Mouse (Mus musculus) right cerebral cortex, postnatal 25 days (tissue): ENCODE measurements at regions not wholly inside any gene's neighbourhood (a gene's known extent, or its start where the extent isn't known, plus 50 kb on each side); places are given as distances from the start of the nearest gene placed in this dataset.

Source experiments
- DNase-seq: peaks from one replicate; pipeline ENCODE4 v3.0.0; 2022

GRCm38 (mm10) chr10:125164671-125165070, 224.6 kb downstream of the Slc16a7 start:
- no peak for DNase-seq

DNA sequence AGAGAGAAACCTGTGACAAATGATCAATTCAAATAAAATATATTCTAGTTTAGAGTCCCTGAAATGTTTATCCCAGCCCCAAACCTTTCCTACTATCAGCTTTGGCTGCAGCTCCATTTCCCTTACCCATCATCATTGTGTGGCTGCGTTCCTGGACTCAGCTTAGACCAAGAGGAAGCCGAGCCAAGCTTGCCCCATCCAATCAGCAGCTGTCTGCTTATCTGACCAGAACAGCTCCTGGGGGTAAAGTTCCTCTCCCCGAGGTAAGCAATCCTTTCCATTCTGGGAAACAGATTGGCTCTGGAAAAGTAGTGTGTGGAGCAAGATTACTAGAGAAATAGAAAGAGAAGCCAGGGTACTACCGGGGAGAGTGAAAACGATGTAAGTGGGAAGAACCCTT, 228.2 kb downstream of the Slc16a7 start:
- no peak for DNase-seq

DNA sequence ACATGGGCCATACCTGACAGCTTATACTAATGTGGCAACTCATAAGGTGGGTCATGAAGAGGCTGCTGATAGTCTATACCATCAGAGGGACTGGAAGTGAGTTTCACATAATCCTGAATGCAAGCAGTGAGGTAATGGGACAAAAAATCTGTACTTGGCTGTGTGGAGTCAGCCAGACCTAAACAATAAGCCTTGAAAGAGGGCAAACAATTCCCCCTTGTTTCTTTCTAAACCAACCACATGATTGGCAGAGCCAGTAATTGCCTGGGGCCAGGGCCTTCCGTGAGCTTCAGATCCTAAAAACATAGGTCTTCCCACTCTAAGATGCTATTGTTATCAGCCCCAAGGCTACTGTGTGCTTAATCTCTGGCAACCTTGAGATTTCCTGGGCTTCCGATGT, 240.5 kb downstream of the Slc16a7 start:
- no peak for DNase-seq

DNA sequence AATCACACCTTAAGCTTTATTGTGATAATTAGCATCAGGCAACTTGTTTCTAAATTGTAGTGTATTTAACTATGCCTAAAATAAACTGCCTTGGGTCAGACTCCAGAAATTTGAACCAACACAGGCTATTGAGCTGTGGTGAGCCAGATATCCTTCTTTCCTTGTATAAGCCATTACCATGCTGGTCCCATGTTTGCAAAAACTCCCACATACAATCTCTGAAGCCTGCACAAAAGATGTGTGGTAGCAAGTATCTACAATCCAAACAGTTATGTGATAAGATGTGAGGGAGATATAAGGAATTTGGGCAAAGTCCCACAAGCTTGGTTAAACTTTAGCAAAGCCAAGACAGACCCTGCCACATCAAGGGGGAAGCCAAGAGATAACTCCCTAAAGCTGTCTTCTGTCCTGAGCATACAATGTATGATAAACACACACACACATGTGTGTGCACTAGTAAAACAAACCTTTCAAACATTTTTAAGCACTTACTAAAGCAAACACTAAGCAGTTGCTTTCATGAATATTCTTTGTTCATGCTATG, 242.0 kb downstream of the Slc16a7 start:
- no peak for DNase-seq

DNA sequence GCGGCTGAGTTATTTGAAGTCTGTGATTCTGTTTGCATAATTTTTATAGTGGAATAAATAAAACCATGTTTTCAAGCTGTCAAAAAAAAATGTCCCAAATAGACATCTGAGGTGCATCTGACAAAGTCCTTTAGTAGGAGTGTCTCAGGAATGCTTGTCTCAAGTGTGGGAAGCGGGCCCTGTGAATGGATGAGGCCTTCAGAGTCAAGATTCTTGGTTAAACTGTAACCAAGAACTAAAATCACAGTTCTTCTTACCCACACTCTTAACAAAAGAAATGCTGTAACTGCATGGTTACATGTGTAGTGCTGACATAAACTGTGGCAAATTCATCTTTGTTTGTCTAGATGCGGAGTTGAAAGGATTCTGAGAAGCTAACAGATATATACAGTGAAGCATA, 242.9 kb downstream of the Slc16a7 start:
- no peak for DNase-seq

- no peak for DNase-seq
Measured at GRCm38 (mm10) chr10:125145809-125146208, 243.5 kb downstream of the Slc16a7 start.

- peak; percentile 52 for DNase-seq
Measured at GRCm38 (mm10) chr10:125121762-125122161, 267.5 kb downstream of the Slc16a7 start.

GRCm38 (mm10) chr10:125114318-125114717, 274.9 kb downstream of the Slc16a7 start:
- DNase-seq, result no peak

DNA sequence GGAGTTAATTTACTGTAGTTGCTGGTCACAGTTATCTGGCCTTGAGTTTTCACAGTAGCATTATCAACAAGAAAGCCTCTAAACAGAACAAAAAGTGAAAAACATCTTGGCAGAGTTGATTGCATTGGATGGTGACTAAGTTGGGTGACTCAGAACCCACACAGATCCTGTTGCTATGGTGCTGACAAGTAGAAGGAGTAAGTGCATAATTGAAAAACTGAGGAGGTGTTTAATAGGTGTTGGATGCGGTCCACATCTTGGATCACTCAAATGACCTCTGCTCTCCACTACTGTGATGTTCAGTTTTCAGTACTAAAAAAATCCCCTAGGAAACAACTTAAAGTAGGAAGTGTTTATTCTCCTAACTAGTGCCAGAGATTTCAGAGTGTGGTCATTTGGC, 280.3 kb downstream of the Slc16a7 start:
- peak; percentile 6 for DNase-seq

GRCm38 (mm10) chr10:125084975-125085374, 304.3 kb downstream of the Slc16a7 start:
- DNase-seq, result no peak

- no peak for DNase-seq
Measured at GRCm38 (mm10) chr10:125072401-125072800, 316.9 kb downstream of the Slc16a7 start.

- peak; percentile 8 for DNase-seq
Measured at GRCm38 (mm10) chr10:125070246-125070645, 319.0 kb downstream of the Slc16a7 start.

DNA sequence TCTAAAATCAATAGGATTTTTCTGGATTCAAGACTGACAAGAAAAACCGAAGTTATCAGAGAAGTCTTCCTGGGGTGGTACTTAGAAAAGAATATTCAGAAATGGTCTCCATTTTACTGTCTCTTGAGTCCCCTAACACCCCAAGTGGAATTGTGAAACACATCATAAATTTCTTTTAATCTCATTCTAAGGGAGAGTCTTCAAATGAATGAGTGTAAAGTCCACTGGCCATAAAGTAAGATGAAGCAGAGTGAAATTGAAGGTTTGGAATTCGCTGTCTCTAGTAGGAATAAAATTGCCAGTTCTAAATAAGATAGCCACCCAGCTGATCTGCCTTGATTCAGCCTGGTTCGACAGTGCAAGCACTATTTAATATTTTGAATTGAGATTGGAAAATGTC, 350.0 kb downstream of the Slc16a7 start:
- no peak for DNase-seq

GRCm38 (mm10) chr10:125035631-125036030, 353.6 kb downstream of the Slc16a7 start:
- no peak for DNase-seq

DNA sequence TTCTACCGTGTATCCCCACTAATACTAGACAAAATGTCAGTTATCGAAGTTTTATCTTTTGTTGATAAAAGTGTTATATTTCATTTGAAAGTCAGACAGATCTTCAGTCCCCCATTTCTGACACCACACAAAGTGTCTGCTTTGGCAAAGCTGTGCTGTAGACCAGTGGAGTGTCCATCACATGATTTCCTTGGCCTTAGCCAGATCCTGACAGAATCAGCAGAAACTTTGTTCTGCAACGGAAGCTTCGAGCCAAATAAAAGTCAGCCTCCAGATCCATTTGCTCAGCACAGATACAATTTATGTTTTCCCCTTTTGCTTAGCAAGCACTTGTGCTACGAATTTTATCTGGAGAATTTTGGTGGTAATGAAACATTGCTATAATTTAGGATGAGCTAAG, 360.9 kb downstream of the Slc16a7 start:
- DNase-seq, result no peak

GRCm38 (mm10) chr10:125026851-125027250, 362.4 kb downstream of the Slc16a7 start:
- no peak for DNase-seq
